Mouse (Mus musculus) heart, adult 2 months (tissue): ENCODE measurements around the gene Pcgf3.

ENCODE experiments used
- CTCF ChIP-seq: fragments of 200-600 bp; IDR thresholded peaks from 2 replicates; pipeline ENCODE4 v1.8.1; 2022; ENCODE audit warnings: antibody characterized with exemption, mild to moderate bottlenecking, moderate library complexity
- POLR2A ChIP-seq: fragments of 200-500 bp; IDR thresholded peaks from 2 replicates; pipeline ENCODE4 v1.6.1; 2011; ENCODE audit warnings: mild to moderate bottlenecking, low read depth, low read length, control low read depth; ENCODE audit not compliant: insufficient read depth

- no peak for TF ChIP-seq POLR2A
- no peak for TF ChIP-seq CTCF
These were observed 8.6 kb downstream of the Pcgf3 start for GRCm38 (mm10) chr5:108469617-108470016.
